Mouse (Mus musculus): ENCODE data around the gene B4galt4.

DNA sequence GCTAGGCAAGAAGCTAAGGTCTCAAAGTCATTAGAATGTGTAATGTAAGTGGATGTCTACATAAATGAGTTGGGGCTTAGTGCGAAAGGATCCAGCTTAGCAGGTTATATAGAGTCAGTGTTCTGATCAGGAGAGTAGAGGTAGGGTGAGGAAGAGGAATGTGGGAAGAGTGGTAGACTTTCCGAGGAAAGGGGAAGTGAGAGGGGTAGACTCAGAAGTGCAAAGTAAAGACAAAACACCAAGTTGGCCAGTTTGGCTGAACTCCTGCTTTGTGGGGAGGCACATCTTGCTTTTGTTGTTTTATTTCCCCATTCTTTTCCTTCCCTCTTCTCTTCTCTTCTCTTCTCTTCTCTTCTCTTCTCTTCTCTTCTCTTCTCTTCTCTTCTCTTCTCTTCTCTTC, 47.0 kb downstream of the B4galt4 start:
- TF ChIP-seq CTCF (IDR thresholded peaks at IDR 0.05; ENCODE audit: low read depth), result no peak
- no peak for TF ChIP-seq EP300 (optimal IDR thresholded peaks at IDR 0.05)

Data from stomach, postnatal 0 days (tissue).